Mouse (Mus musculus): ENCODE data around the gene Gm16253.

GRCm38 (mm10) chr3:96543345-96543744 is 33.4 kb upstream of the Gm16253 start:
- TF ChIP-seq CTCF (IDR thresholded peaks at IDR 0.05; ENCODE audit: borderline replicate concordance, control insufficient read depth, extremely low read depth, insufficient read depth, low read length, poor library complexity) (no peak), POLR2A (IDR thresholded peaks at IDR 0.05; ENCODE audit: control insufficient read depth, extremely low read depth, insufficient read depth, low read length, poor library complexity) (no peak)
